Mouse (Mus musculus) CH12.LX (cell line): ENCODE measurements around the gene Hist1h3i. TPM values are rescaled to one million over a fixed set of nuclear protein-coding genes. Genes with fewer than 3 reads are reported as not detected.

ENCODE experiments used
- DNase-seq: peaks from one replicate; pipeline ENCODE4 v3.0.0-alpha.2; 2013; ENCODE audit errors: extremely low read depth
- H3K27ac ChIP-seq: 2 replicates; pipeline ENCODE4 v1.5.1; 2012; ENCODE audit warnings: low read depth, mild to moderate bottlenecking, control low read depth, moderate library complexity; ENCODE audit not compliant: insufficient read depth
- H3K27me3 ChIP-seq: replicated peaks from 2 replicates; pipeline ENCODE3; 2012; ENCODE audit warnings: inconsistent platforms
- H3K36me3 ChIP-seq, 2 experiments: replicated peaks in 1 of 2; 2 replicates each; pipeline versions ENCODE3 to v1.6.1; 2012; ENCODE audit warnings: inconsistent platforms in 1 of 2, low read length in 1 of 2, mild to moderate bottlenecking in 1 of 2, mixed read lengths in 1 of 2, moderate library complexity in 1 of 2; ENCODE audit not compliant: control insufficient read depth in 1 of 2, insufficient read depth in 1 of 2
- H3K4me1 ChIP-seq, 2 experiments: 2 replicates each; pipeline ENCODE4 v1.6.1; 2012; ENCODE audit warnings: inconsistent platforms in 1 of 2, moderate library complexity in 1 of 2; ENCODE audit not compliant: insufficient read depth in 2 of 2, control insufficient read depth in 1 of 2
- H3K4me2 ChIP-seq: 2 replicates; pipeline ENCODE4 v1.6.1; 2012; ENCODE audit warnings: low read depth, mild to moderate bottlenecking, control low read depth; ENCODE audit not compliant: poor library complexity, insufficient read depth, severe bottlenecking
- H3K4me3 ChIP-seq, 3 experiments: fragments of 150-350 bp in 1 of 3; sonication (generic) in 1 of 3; replicated peaks in 1 of 3; 2 replicates each; pipeline versions ENCODE3 to v1.5.1; 2011 to 2012; ENCODE audit warnings: low read depth in 2 of 3, low read length in 2 of 3, mild to moderate bottlenecking in 2 of 3, moderate library complexity in 2 of 3, control low read depth in 1 of 3, improper control_type of control experiment in 1 of 3, inconsistent platforms in 1 of 3, mixed read lengths in 1 of 3; ENCODE audit not compliant: poor library complexity in 1 of 3
- H3K79me2 ChIP-seq: replicated peaks from 2 replicates; pipeline ENCODE4 v1.6.1; 2012; ENCODE audit warnings: mild to moderate bottlenecking, moderate library complexity; ENCODE audit not compliant: control insufficient read depth, poor library complexity, insufficient read depth, severe bottlenecking; ENCODE audit errors: extremely low read depth
- H3K9ac ChIP-seq: 2 replicates; pipeline ENCODE4 v1.6.1; 2012; ENCODE audit warnings: low read depth, mild to moderate bottlenecking, control low read depth, moderate library complexity; ENCODE audit not compliant: insufficient read depth
- H3K9me3 ChIP-seq: replicated peaks from 2 replicates; pipeline ENCODE3; 2012; ENCODE audit warnings: low read length, inconsistent platforms, mixed read lengths
- BHLHE40 ChIP-seq: IDR thresholded peaks from 2 replicates; pipeline ENCODE4 v1.6.1; 2011; ENCODE audit warnings: mild to moderate bottlenecking, low read depth, low read length, improper control_type of control experiment
- CHD2 ChIP-seq: IDR thresholded peaks from 2 replicates; pipeline ENCODE4 v1.6.1; 2011; ENCODE audit warnings: low read length, improper control_type of control experiment
- CTCF ChIP-seq, 2 experiments: IDR thresholded peaks in 1 of 2; conservative IDR thresholded peaks in 1 of 2; 2 replicates each; pipeline ENCODE4 v1.5.1; 2011 to 2012; ENCODE audit warnings: low read depth in 2 of 2, low read length in 2 of 2, improper control_type of control experiment in 1 of 2, inconsistent platforms in 1 of 2, mild to moderate bottlenecking in 1 of 2, moderate library complexity in 1 of 2
- E2F4 ChIP-seq: IDR thresholded peaks from 2 replicates; pipeline ENCODE4 v1.6.1; 2011; ENCODE audit warnings: low read depth, low read length, improper control_type of control experiment; ENCODE audit not compliant: insufficient replicate concordance
- ELF1 ChIP-seq: IDR thresholded peaks from 2 replicates; pipeline ENCODE4 v1.6.1; 2014; ENCODE audit warnings: low read depth, mild to moderate bottlenecking, inconsistent platforms, low read length, improper control_type of control experiment
- EP300 ChIP-seq: IDR thresholded peaks from 2 replicates; pipeline ENCODE4 v1.6.1; 2011; ENCODE audit warnings: low read length, improper control_type of control experiment
- HCFC1 ChIP-seq: IDR thresholded peaks from 2 replicates; pipeline ENCODE4 v1.6.1; 2012; ENCODE audit warnings: low read depth, mild to moderate bottlenecking, inconsistent platforms, low read length, improper control_type of control experiment
- IRF4 ChIP-seq: IDR thresholded peaks from 2 replicates; pipeline ENCODE4 v1.6.1; 2014; ENCODE audit warnings: low read depth, mild to moderate bottlenecking, inconsistent platforms, low read length, improper control_type of control experiment
- KAT2A ChIP-seq: IDR thresholded peaks from 2 replicates; pipeline ENCODE4 v1.6.1; 2012; ENCODE audit warnings: low read length, improper control_type of control experiment, inconsistent platforms; ENCODE audit not compliant: insufficient replicate concordance
- MAFK ChIP-seq: IDR thresholded peaks from 2 replicates; pipeline ENCODE4 v1.6.1; 2011; ENCODE audit warnings: low read length, improper control_type of control experiment; ENCODE audit not compliant: insufficient replicate concordance
- MAZ ChIP-seq: IDR thresholded peaks from 2 replicates; pipeline ENCODE4 v1.6.1; 2012; ENCODE audit warnings: low read depth, mild to moderate bottlenecking, inconsistent platforms, low read length, improper control_type of control experiment, moderate library complexity
- MEF2A ChIP-seq: IDR thresholded peaks from 2 replicates; pipeline ENCODE4 v1.6.1; 2014; ENCODE audit warnings: low read depth, mild to moderate bottlenecking, inconsistent platforms, low read length, improper control_type of control experiment, borderline replicate concordance
- MXI1 ChIP-seq: IDR thresholded peaks from 2 replicates; pipeline ENCODE4 v1.6.1; 2011; ENCODE audit warnings: mild to moderate bottlenecking, low read depth, low read length, improper control_type of control experiment
- MYC ChIP-seq: IDR thresholded peaks from 2 replicates; pipeline ENCODE4 v1.6.1; 2011; ENCODE audit warnings: low read depth, mild to moderate bottlenecking, improper control_type of control experiment, low read length
- NRF1 ChIP-seq: IDR thresholded peaks from 2 replicates; pipeline ENCODE4 v1.6.1; 2014; ENCODE audit warnings: low read depth, mild to moderate bottlenecking, inconsistent platforms, low read length, improper control_type of control experiment, moderate library complexity
- PAX5 ChIP-seq: IDR thresholded peaks from 2 replicates; pipeline ENCODE4 v1.6.1; 2012; ENCODE audit warnings: low read length, inconsistent platforms, mixed read lengths
- POLR2A ChIP-seq: IDR thresholded peaks from 2 replicates; pipeline ENCODE4 v1.6.1; 2011; ENCODE audit warnings: low read depth, mild to moderate bottlenecking, improper control_type of control experiment, low read length
- POLR2AphosphoS2 ChIP-seq: IDR thresholded peaks from 2 replicates; pipeline ENCODE4 v1.6.1; 2011; ENCODE audit warnings: low read depth, low read length, improper control_type of control experiment
- RAD21 ChIP-seq: IDR thresholded peaks from 2 replicates; pipeline ENCODE4 v1.6.1; 2011; ENCODE audit warnings: low read depth, mild to moderate bottlenecking, low read length, improper control_type of control experiment, moderate library complexity
- SIN3A ChIP-seq: IDR thresholded peaks from 2 replicates; pipeline ENCODE4 v1.6.1; 2012; ENCODE audit warnings: low read length, improper control_type of control experiment, inconsistent platforms
- TBP ChIP-seq: conservative IDR thresholded peaks from 2 replicates; pipeline ENCODE4 v1.6.1; 2011; ENCODE audit warnings: low read depth, low read length, improper control_type of control experiment
- TCF12 ChIP-seq: IDR thresholded peaks from 2 replicates; pipeline ENCODE4 v1.6.1; 2014; ENCODE audit warnings: low read depth, mild to moderate bottlenecking, inconsistent platforms, low read length, improper control_type of control experiment
- USF1 ChIP-seq: IDR thresholded peaks from 2 replicates; pipeline ENCODE4 v1.6.1; 2014; ENCODE audit warnings: low read depth, mild to moderate bottlenecking, inconsistent platforms, low read length, improper control_type of control experiment
- USF2 ChIP-seq: conservative IDR thresholded peaks from 2 replicates; pipeline ENCODE4 v1.6.1; 2011; ENCODE audit warnings: low read depth, low read length, improper control_type of control experiment
- ZKSCAN1 ChIP-seq: IDR thresholded peaks from 2 replicates; pipeline ENCODE4 v1.6.1; 2012; ENCODE audit warnings: low read depth, inconsistent platforms, low read length, improper control_type of control experiment, borderline replicate concordance
- ZMIZ1 ChIP-seq: IDR thresholded peaks from 2 replicates; pipeline ENCODE4 v1.6.1; 2012; ENCODE audit warnings: low read depth, mild to moderate bottlenecking, inconsistent platforms, low read length, improper control_type of control experiment
- ZNF384 ChIP-seq: IDR thresholded peaks from 2 replicates; pipeline ENCODE4 v1.6.1; 2012; ENCODE audit warnings: low read depth, low read length, improper control_type of control experiment, inconsistent platforms
- dilution Hi-C: fragments of 300-500 bp; cut with MboI; formaldehyde crosslinking; loops from 2 replicates; pipeline ENCODE4 v1.14.3; 2020; ENCODE audit warnings: low sequenced_read_pairs; ENCODE audit not compliant: extremely low pct_unique_long_range_greater_than_20kb, extremely low pct_ligation_motif_present
- in situ Hi-C: fragments of 300-500 bp; cut with MboI; formaldehyde crosslinking; loops from 3 replicates; pipeline ENCODE4 v1.14.3; 2019; ENCODE audit warnings: low sequenced_read_pairs, low pct_ligation_motif_present, low pct_unique_long_range_greater_than_20kb, mixed read lengths
- polyA plus RNA-seq: library from polyadenylated mRNA; unstranded; fragments of >175 nt; gene quantifications from 2 replicates; pipeline ENCODE4 v1.2.1, GENCODE M21; 2012; ENCODE audit warnings: low read depth; ENCODE audit not compliant: insufficient read length
- total RNA-seq, 2 experiments: library from RNA; depleted of rRNA; stranded (reverse); fragments of 300-350 nt in 1 of 2; fragments of >200 nt in 1 of 2; gene quantifications; 2 replicates each; pipeline ENCODE4 v1.2.3; 2012 to 2014

Gene Hist1h3i
- total and polyA plus RNA-seq, 3 experiments = 14.3 to 797 (median 21.2) TPM

GRCm38 (mm10) chr13:21781021-21781555 lies 2.1 kb downstream of the Hist1h3i start:
- in situ Hi-C loops = no loop called here
- peak overlapping the region in 1 of 3 experiments; percentile 59 for H3K4me3 ChIP-seq
- dilution Hi-C loops = no loop called here

GRCm38 (mm10) chr13:21779767-21780731 lies 3.1 kb downstream of the Hist1h3i start, which contains the start of gene Hist1h1b:
Gene Hist1h1b (minus strand): TSS chr13:21780625.
- Histone ChIP-seq H3K9ac (peak within 1 kb of the TSS; percentile 86), H3K4me2 (peak within 1 kb of the TSS; percentile 65), H3K36me3 (no peaks in the 10 kb centered on the region), H3K4me3 (peak within 1 kb of the TSS; percentile 59 to 72 (median 59)), H3K4me1 (peaks cover 6 to 30% of the 10 kb centered on the region in 2 experiments; a peak in 3 of 4 replicates), H3K79me2 (no peaks in the 10 kb centered on the region; the same call in 1 of the 2 replicates), H3K27me3 (no peaks in the 10 kb centered on the region), H3K9me3 (no peaks in the 10 kb centered on the region), H3K27ac (peak within 1 kb of the TSS; percentile 97)
- dilution Hi-C loops (no loop called here), in situ Hi-C loops (no loop called here)
- peak; percentile 89 for DNase-seq
- TF ChIP-seq ELF1 (peak; percentile 19; the same call in 1 of the 2 replicates), CHD2 (peak; percentile 49), MXI1 (peak; percentile 39; the same call in 1 of the 2 replicates), POLR2A (peak; percentile 93), TCF12 (peak; percentile 96), EP300 (no peak), PAX5 (no peak), MAZ (peak; percentile 75; the same call in 1 of the 2 replicates), RAD21 (no peak), IRF4 (peak; percentile 61; the same call in 1 of the 2 replicates), POLR2AphosphoS2 (peak; percentile 94), BHLHE40 (peak; percentile 7; the same call in 1 of the 2 replicates), TBP (peak; percentile 99), MAFK (0 out of 2 replicates have a peak, but pooled peaks have one; percentile 7), ZKSCAN1 (no peak), ZNF384 (0 out of 2 replicates have a peak, but pooled peaks have one; percentile 26), USF1 (no peak), HCFC1 (peak; percentile 66), SIN3A (peak; percentile 95), NRF1 (no peak; the same call in 1 of the 2 replicates), USF2 (peak; percentile 57), ZMIZ1 (peak; percentile 100), KAT2A (0 out of 2 replicates have a peak, but pooled peaks have one; percentile 38), MEF2A (peak; percentile 50; the same call in 1 of the 2 replicates), CTCF (conservative IDR thresholded peaks at IDR 0.05 in 1 of 2, IDR thresholded peaks at IDR 0.05 in 1 of 2; ENCODE audit: low read depth in 2 of 2, low read length in 2 of 2) (no peak), MYC (0 out of 2 replicates have a peak, but pooled peaks have one; percentile 36), E2F4 (peak; percentile 82; the same call in 1 of the 2 replicates)

More at GRCm38 (mm10) chr13:21781021-21781555, 2.1 kb downstream of the Hist1h3i start:
- Histone ChIP-seq H3K9me3 (no peaks in the 10 kb centered on the region), H3K9ac (peak overlapping the region; percentile 86; the same call in 1 of the 2 replicates), H3K36me3 (no peaks in the 10 kb centered on the region), H3K4me1 (peaks cover 6 to 39% of the 10 kb centered on the region in 2 experiments; a peak in 3 of 4 replicates), H3K27me3 (no peaks in the 10 kb centered on the region), H3K27ac (peak overlapping the region; percentile 35; the same call in 1 of the 2 replicates), H3K79me2 (no peaks in the 10 kb centered on the region; the same call in 1 of the 2 replicates), H3K4me2 (peak overlapping the region; percentile 65)
- DNase-seq = peak; percentile 29
- TF ChIP-seq RAD21 (no peak), BHLHE40 (no peak), MAZ (no peak)
